Mouse (Mus musculus): ENCODE data around the gene H2-Aa. TPM values are rescaled to one million over a fixed set of nuclear protein-coding genes. Genes with fewer than 3 reads are reported as not detected.

Gene H2-Aa
- total RNA-seq, 2 experiments from 2014 or later, result 56.2 to 89.4 TPM

- peak in 1 of 2 experiments; percentile 29 for DNase-seq
These were observed 23.7 kb downstream of the H2-Aa start for GRCm38 (mm10) chr17:34263811-34264371.

- peak; percentile 59 to 71 for DNase-seq
These were observed 24.6 kb downstream of the H2-Aa start for GRCm38 (mm10) chr17:34263068-34263467.

GRCm38 (mm10) chr17:34261502-34261901 lies 26.1 kb downstream of the H2-Aa start:
- peak; percentile 59 to 77 for DNase-seq

- no peak for DNase-seq
These were observed 27.1 kb downstream of the H2-Aa start for GRCm38 (mm10) chr17:34260551-34260950.

- peak; percentile 79 to 83 for DNase-seq
These were observed 29.8 kb downstream of the H2-Aa start, which contains the start of gene H2-Ab1 for GRCm38 (mm10) chr17:34257594-34258375. Gene H2-Ab1, plus strand, starts transcription at chr17:34257689.

GRCm38 (mm10) chr17:34256501-34256900 lies 31.1 kb downstream of the H2-Aa start:
- DNase-seq, result no peak

GRCm38 (mm10) chr17:34251666-34252065 lies 36.0 kb downstream of the H2-Aa start:
- DNase-seq, result no peak

- DNase-seq, result peak; percentile 17 to 52
These were observed 37.7 kb downstream of the H2-Aa start for GRCm38 (mm10) chr17:34249878-34250277.

- no peak for DNase-seq
These were observed 38.3 kb downstream of the H2-Aa start for GRCm38 (mm10) chr17:34249361-34249760.

GRCm38 (mm10) chr17:34248764-34249163 lies 38.9 kb downstream of the H2-Aa start:
- no peak for DNase-seq

- no peak for DNase-seq
These were observed 40.6 kb downstream of the H2-Aa start for GRCm38 (mm10) chr17:34247047-34247446.

GRCm38 (mm10) chr17:34244656-34245055 lies 43.0 kb downstream of the H2-Aa start:
- DNase-seq, result no peak

GRCm38 (mm10) chr17:34240916-34241315 lies 46.7 kb downstream of the H2-Aa start:
- DNase-seq, result no peak

GRCm38 (mm10) chr17:34240366-34240765 lies 47.3 kb downstream of the H2-Aa start:
- no peak for DNase-seq

GRCm38 (mm10) chr17:34239601-34240041 lies 48.0 kb downstream of the H2-Aa start:
- no peak for DNase-seq

GRCm38 (mm10) chr17:34238706-34239105 lies 48.9 kb downstream of the H2-Aa start, which contains the start of gene H2-Ob:
Gene H2-Ob, plus strand, starts transcription at chr17:34238903.
- DNase-seq, result peak in 1 of 2 experiments; percentile 34

GRCm38 (mm10) chr17:34237741-34238140 lies 49.9 kb downstream of the H2-Aa start:
- DNase-seq, result no peak

- DNase-seq, result no peak
These were observed 50.9 kb downstream of the H2-Aa start for GRCm38 (mm10) chr17:34236691-34237090.

GRCm38 (mm10) chr17:34234926-34235325 lies 52.7 kb downstream of the H2-Aa start:
- DNase-seq, result peak; percentile 80 to 84

All from adrenal gland, postnatal 36 days (tissue).